Mouse (Mus musculus) kidney, postnatal 10 days (tissue): Measurements from ENCODE around the gene Sec23b.

Experiments
- DNase-seq: peaks from one replicate; pipeline ENCODE4 v3.0.0; 2021; ENCODE audit warnings: mixed read lengths

Gene Sec23b

GRCm38 (mm10) chr2:144613956-144614355 lies 57.9 kb downstream of the Sec23b start:
- no peak for DNase-seq

- no peak for DNase-seq
Observed at GRCm38 (mm10) chr2:144617074-144617874, 61.2 kb downstream of the Sec23b start.

GRCm38 (mm10) chr2:144621491-144621890 lies 65.5 kb downstream of the Sec23b start:
- DNase-seq: no peak

GRCm38 (mm10) chr2:144633551-144633950 lies 77.5 kb downstream of the Sec23b start:
- DNase-seq: no peak

- DNase-seq: peak; percentile 27
Observed at GRCm38 (mm10) chr2:144634231-144634630, 78.2 kb downstream of the Sec23b start.

GRCm38 (mm10) chr2:144634729-144635128 lies 78.7 kb downstream of the Sec23b start:
- no peak for DNase-seq

GRCm38 (mm10) chr2:144635644-144636320 lies 79.8 kb downstream of the Sec23b start:
- DNase-seq: peak; percentile 81

- DNase-seq: no peak
Observed at GRCm38 (mm10) chr2:144637204-144637603, 81.2 kb downstream of the Sec23b start.

GRCm38 (mm10) chr2:144637671-144638395 lies 81.8 kb downstream of the Sec23b start:
- no peak for DNase-seq

GRCm38 (mm10) chr2:144638719-144639118 lies 82.7 kb downstream of the Sec23b start:
- peak; percentile 64 for DNase-seq

- DNase-seq: no peak
Observed at GRCm38 (mm10) chr2:144640101-144640500, 84.1 kb downstream of the Sec23b start.
